Mouse (Mus musculus): ENCODE data around the gene Itgb3bp. TPM values are rescaled to one million over a fixed set of nuclear protein-coding genes. Genes with fewer than 3 reads are reported as not detected.

Gene Itgb3bp
- polyA plus RNA-seq (2012; fragmentation: generic; extraction: Trizol) = 3.8 TPM

DNA sequence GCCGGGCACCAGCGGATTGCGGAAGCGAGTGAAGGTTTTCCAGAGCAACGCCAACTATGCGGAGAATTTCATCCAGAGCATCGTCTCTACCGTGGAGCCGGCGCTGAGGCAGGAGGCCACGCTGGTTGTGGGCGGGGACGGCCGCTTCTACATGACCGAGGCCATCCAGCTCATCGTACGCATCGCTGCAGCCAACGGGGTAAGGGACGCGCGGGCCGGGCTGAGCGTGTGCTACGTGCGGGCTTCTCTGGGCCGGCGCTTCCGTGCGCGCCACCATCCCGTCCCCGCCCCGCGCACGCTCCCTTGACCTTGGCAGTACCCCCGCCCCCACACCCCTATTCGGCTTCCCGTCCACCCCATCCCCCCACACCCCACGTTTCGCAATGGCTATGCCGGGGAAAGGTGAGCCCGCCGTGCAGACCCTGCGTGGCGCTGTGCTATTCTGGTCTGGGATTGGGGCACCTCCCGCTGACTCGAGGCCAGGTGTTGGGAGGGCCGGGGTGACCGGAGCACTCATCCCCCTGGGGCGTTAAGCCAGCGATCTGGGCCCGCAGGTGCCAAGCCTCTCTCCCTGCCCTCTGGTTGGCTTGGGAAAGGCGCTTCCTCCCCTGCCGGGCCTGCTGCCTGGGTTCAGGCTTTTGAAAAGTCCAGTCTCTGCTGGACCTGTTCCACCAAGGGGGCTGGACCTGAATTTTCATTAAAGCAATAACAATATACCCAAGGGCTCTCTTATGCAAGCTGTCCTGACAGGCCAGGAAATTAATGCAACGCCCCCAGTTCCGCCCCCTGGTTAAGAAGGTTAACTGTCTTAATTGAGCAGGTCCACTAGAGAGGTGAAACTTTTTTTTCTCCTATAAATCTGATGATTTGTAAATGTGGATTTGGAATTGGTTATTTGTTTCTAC lies at the start of gene Itgb3bp:
Gene Itgb3bp, minus strand, starts transcription at position 201 of the 905 bp plus-strand sequence.
- Histone ChIP-seq H3K27me3 (ENCODE audit: control insufficient read depth, insufficient read depth, insufficient read length) (no peaks in the 10 kb centered on the region), H3K36me3 (ENCODE audit: control insufficient read depth, insufficient read depth) (no peaks in the 10 kb centered on the region), H3K79me2 (ENCODE audit: control insufficient read depth, insufficient read depth) (peaks cover 22% of the 10 kb centered on the region), H3K4me2 (ENCODE audit: low read depth) (peak within 1 kb of the TSS; percentile 86), H3ac (ENCODE audit: control insufficient read depth, insufficient read length) (peak within 1 kb of the TSS; percentile 6), H3K4me3 (peak within 1 kb of the TSS; percentile 67)
- TF ChIP-seq CEBPB (IDR thresholded peaks at IDR 0.05; ENCODE audit: insufficient read depth, poor library complexity, severe bottlenecking) (peak; percentile 49; the same call in 1 of the 2 replicates), MYOG (IDR thresholded peaks at IDR 0.05; ENCODE audit: control insufficient read depth in 1 of 3, insufficient read depth in 1 of 3, insufficient read length in 2 of 3, low read depth in 2 of 3) (peak in 1 of 3 experiments; percentile 9), MAX (IDR thresholded peaks at IDR 0.05; ENCODE audit: low read depth) (no peak), TCF12 (IDR thresholded peaks at IDR 0.05; ENCODE audit: insufficient read depth, poor library complexity, severe bottlenecking) (no peak), POLR2A (IDR thresholded peaks at IDR 0.05; ENCODE audit: insufficient read length, low read depth) (peak; percentile 56), POLR2AphosphoS2 (IDR thresholded peaks at IDR 0.05; ENCODE audit: insufficient read length, low read depth) (peak; percentile 38), MYOD1 (IDR thresholded peaks at IDR 0.05; ENCODE audit: control insufficient read depth in 1 of 3, insufficient read length in 2 of 3, low read depth in 2 of 3) (peak in 1 of 3 experiments; percentile 40), SRF (IDR thresholded peaks at IDR 0.05; ENCODE audit: control insufficient read depth, insufficient read length, low read depth) (no peak)

DNA sequence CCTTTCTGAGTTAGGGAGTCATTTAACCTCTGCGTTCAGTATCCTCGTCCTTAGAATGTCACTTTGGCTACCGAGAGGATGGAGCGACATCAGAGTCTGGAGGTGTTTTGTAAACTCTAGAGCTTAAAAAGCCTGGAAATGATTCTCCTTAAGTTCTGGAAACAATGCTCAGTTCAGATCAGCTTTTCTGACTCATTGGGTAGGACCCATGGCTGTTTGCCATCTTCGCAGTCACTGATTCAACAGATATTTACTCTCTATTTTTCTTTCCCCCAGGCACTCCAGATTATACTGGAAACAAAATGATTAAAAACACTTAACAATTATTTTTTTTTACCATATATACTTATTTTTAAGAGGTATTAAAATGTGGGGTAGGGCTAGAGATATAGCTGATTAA lies 49.7 kb upstream of the Itgb3bp start:
- Histone ChIP-seq H3K79me2 (ENCODE audit: control insufficient read depth, insufficient read depth) (no peaks in the 10 kb centered on the region), H3K4me3 (no peak overlapping the region), H3ac (ENCODE audit: control insufficient read depth, insufficient read length) (no peak overlapping the region), H3K36me3 (ENCODE audit: control insufficient read depth, insufficient read depth) (peaks cover 5% of the 10 kb centered on the region), H3K4me2 (ENCODE audit: low read depth) (no peak overlapping the region), H3K27me3 (ENCODE audit: control insufficient read depth, insufficient read depth, insufficient read length) (no peaks in the 10 kb centered on the region)
- TF ChIP-seq CEBPB (IDR thresholded peaks at IDR 0.05; ENCODE audit: insufficient read depth, poor library complexity, severe bottlenecking) = no peak
- TF ChIP-seq TCF12 (IDR thresholded peaks at IDR 0.05; ENCODE audit: insufficient read depth, poor library complexity, severe bottlenecking) = no peak
- no peak for TF ChIP-seq SRF (IDR thresholded peaks at IDR 0.05; ENCODE audit: control insufficient read depth, insufficient read length, low read depth)
- TF ChIP-seq POLR2AphosphoS2 (IDR thresholded peaks at IDR 0.05; ENCODE audit: insufficient read length, low read depth) = no peak
- TF ChIP-seq POLR2A (IDR thresholded peaks at IDR 0.05; ENCODE audit: insufficient read length, low read depth) = no peak
- TF ChIP-seq MYOG (IDR thresholded peaks at IDR 0.05; ENCODE audit: control insufficient read depth in 1 of 3, insufficient read depth in 1 of 3, insufficient read length in 2 of 3, low read depth in 2 of 3) = no peak
- TF ChIP-seq TCF3 (IDR thresholded peaks at IDR 0.05; ENCODE audit: insufficient read length, low read depth) = no peak
- TF ChIP-seq E2F4 (IDR thresholded peaks at IDR 0.05; ENCODE audit: insufficient read depth) = no peak
- no peak for TF ChIP-seq MAX (IDR thresholded peaks at IDR 0.05; ENCODE audit: low read depth)
- TF ChIP-seq REST (IDR thresholded peaks at IDR 0.05; ENCODE audit: insufficient read depth, insufficient read length) = no peak
- TF ChIP-seq MYOD1 (IDR thresholded peaks at IDR 0.05; ENCODE audit: control insufficient read depth in 1 of 3, insufficient read length in 2 of 3, low read depth in 2 of 3) = no peak
- no peak for TF ChIP-seq USF1 (IDR thresholded peaks at IDR 0.05; ENCODE audit: low read depth)

DNA sequence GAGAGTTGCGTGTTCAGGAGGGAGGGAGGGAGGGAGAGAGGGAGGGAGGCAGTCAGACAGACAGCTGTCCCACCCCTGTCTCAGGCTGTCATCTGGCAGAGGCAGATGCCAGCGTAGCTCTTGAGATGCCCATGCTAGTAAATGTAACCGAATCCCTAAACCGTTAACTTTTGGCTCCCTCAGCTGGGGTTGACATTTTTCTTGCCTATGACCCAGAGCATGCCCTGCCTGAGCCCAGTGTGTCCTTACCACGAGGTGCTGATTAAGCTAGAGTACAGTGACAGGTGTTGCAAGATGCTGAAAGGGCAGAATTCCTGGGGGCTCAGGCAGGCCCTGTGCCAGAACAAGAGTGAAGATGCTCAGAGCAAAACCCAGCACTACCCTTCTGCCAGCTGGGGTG lies 44.8 kb upstream of the Itgb3bp start:
- Histone ChIP-seq H3K27me3 (ENCODE audit: control insufficient read depth, insufficient read depth, insufficient read length) (no peaks in the 10 kb centered on the region), H3K4me2 (ENCODE audit: low read depth) (no peak overlapping the region), H3K79me2 (ENCODE audit: control insufficient read depth, insufficient read depth) (no peaks in the 10 kb centered on the region), H3ac (ENCODE audit: control insufficient read depth, insufficient read length) (no peak overlapping the region), H3K4me3 (no peak overlapping the region), H3K36me3 (ENCODE audit: control insufficient read depth, insufficient read depth) (no peaks in the 10 kb centered on the region)
- TF ChIP-seq REST (IDR thresholded peaks at IDR 0.05; ENCODE audit: insufficient read depth, insufficient read length) (no peak), MYOG (IDR thresholded peaks at IDR 0.05; ENCODE audit: control insufficient read depth in 1 of 3, insufficient read depth in 1 of 3, insufficient read length in 2 of 3, low read depth in 2 of 3) (peak; percentile 61 to 84 (median 66)), USF1 (IDR thresholded peaks at IDR 0.05; ENCODE audit: low read depth) (no peak), E2F4 (IDR thresholded peaks at IDR 0.05; ENCODE audit: insufficient read depth) (no peak), TCF3 (IDR thresholded peaks at IDR 0.05; ENCODE audit: insufficient read length, low read depth) (peak; percentile 80), POLR2A (IDR thresholded peaks at IDR 0.05; ENCODE audit: insufficient read length, low read depth) (no peak), TCF12 (IDR thresholded peaks at IDR 0.05; ENCODE audit: insufficient read depth, poor library complexity, severe bottlenecking) (peak; percentile 57), CEBPB (IDR thresholded peaks at IDR 0.05; ENCODE audit: insufficient read depth, poor library complexity, severe bottlenecking) (no peak), MAX (IDR thresholded peaks at IDR 0.05; ENCODE audit: low read depth) (no peak), MYOD1 (IDR thresholded peaks at IDR 0.05; ENCODE audit: control insufficient read depth in 1 of 3, insufficient read length in 2 of 3, low read depth in 2 of 3) (peak; percentile 85 to 93 (median 91))

DNA sequence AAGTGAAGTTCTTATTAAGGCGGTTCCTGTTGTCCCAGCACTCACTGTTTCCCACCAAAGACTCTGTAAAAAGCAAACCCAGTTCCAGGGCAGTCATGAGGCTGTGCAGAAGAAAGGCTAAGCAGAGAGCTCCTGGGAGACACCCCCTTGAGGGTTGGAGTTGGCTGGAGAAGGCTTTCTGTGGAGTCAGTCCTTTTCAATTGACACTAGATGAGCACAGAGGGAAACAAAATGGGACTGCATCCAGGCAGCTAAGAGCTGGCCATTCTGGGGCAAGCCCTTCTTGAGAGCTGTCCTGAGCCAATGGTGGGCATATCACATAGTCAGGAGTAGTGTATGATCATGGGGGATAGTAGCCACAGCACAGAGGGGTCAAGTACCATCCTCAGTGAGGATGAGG lies 44.3 kb upstream of the Itgb3bp start:
- peaks cover 4% of the 10 kb centered on the region for H3K36me3 ChIP-seq (ENCODE audit: control insufficient read depth, insufficient read depth)
- H3K4me3 ChIP-seq = no peak overlapping the region

More for the DNA sequence above, 44.3 kb upstream of the Itgb3bp start:
- Histone ChIP-seq H3K27me3 (ENCODE audit: control insufficient read depth, insufficient read depth, insufficient read length) (no peaks in the 10 kb centered on the region), H3K4me2 (ENCODE audit: low read depth) (peak overlapping the region; percentile 40), H3ac (ENCODE audit: control insufficient read depth, insufficient read length) (no peak overlapping the region), H3K79me2 (ENCODE audit: control insufficient read depth, insufficient read depth) (no peaks in the 10 kb centered on the region)
- TF ChIP-seq E2F4 (IDR thresholded peaks at IDR 0.05; ENCODE audit: insufficient read depth) = no peak
- no peak for TF ChIP-seq TCF3 (IDR thresholded peaks at IDR 0.05; ENCODE audit: insufficient read length, low read depth)
- no peak for TF ChIP-seq USF1 (IDR thresholded peaks at IDR 0.05; ENCODE audit: low read depth)
- no peak for TF ChIP-seq MAX (IDR thresholded peaks at IDR 0.05; ENCODE audit: low read depth)
- TF ChIP-seq TCF12 (IDR thresholded peaks at IDR 0.05; ENCODE audit: insufficient read depth, poor library complexity, severe bottlenecking) = no peak

Measured in myocyte (in vitro differentiated cells).